In genomic region chr3:97521946-97522731, GRCm38 (mm10) we compare ENCODE assay signal across 10 mouse cellular contexts.
DNase-seq lines count a peak whose midpoint lies in the region; ATAC-seq and TF ChIP-seq lines count a peak whose summit lies in the region.
"Had no signal": no experiment of that assay in that cellular context is flagged by ENCODE, and none has a peak within 500 bp of the region (broad histone marks: within the 10 kb centered on the region; RNA-seq: fewer than 3 reads in every experiment).

No protein-coding gene starts in this region.

- peak; percentile 87 for ATAC-seq in forebrain, embryonic 16.5 days
- ATAC-seq in midbrain, embryonic 14.5 days (ENCODE audit: low FRiP score, low TSS enrichment), result peak; percentile 71
- no peak for ATAC-seq in intestine, embryonic 16.5 days

- H3K36me3 ChIP-seq in forebrain, embryonic 16.5 days (ENCODE audit: control insufficient read depth, insufficient read depth), result no peaks in the 10 kb centered on the region
- H3K36me3 ChIP-seq in midbrain, embryonic 14.5 days (ENCODE audit: control insufficient read depth, insufficient read depth, low read length), result no peaks in the 10 kb centered on the region
- no peaks in the 10 kb centered on the region for H3K36me3 ChIP-seq in intestine, embryonic 16.5 days (ENCODE audit: control insufficient read depth, insufficient read depth, low read length)

- H3K9ac ChIP-seq in forebrain, embryonic 16.5 days (replicated peaks; ENCODE audit: low read depth, low read length), result no peak overlapping the region
- H3K9ac ChIP-seq in midbrain, embryonic 14.5 days (replicated peaks; ENCODE audit: low read length), result no peak overlapping the region; the same call in 1 of the 2 replicates
- H3K9ac ChIP-seq in intestine, embryonic 16.5 days (ENCODE audit: low read depth, low read length), result no peak overlapping the region

- TF ChIP-seq CTCF in brain, embryonic 14.5 days (IDR thresholded peaks at IDR 0.05; ENCODE audit: borderline replicate concordance, extremely low read depth, insufficient read depth, insufficient read length), result no peak

- H3K27ac ChIP-seq in forebrain, embryonic 16.5 days (ENCODE audit: low read length), result peak overlapping the region; percentile 69
- peak overlapping the region; percentile 75 for H3K27ac ChIP-seq in midbrain, embryonic 14.5 days (replicated peaks; ENCODE audit: low read depth, low read length)
- no peak overlapping the region for H3K27ac ChIP-seq in intestine, embryonic 16.5 days (ENCODE audit: low read length)

- H3K9me3 ChIP-seq in forebrain, embryonic 16.5 days (ENCODE audit: control insufficient read depth, low read length), result 0 out of 2 replicates have a peak, but pooled peaks cover 2% of the 10 kb centered on the region
- no peaks in the 10 kb centered on the region; the same call in 1 of the 2 replicates for H3K9me3 ChIP-seq in midbrain, embryonic 14.5 days (ENCODE audit: control insufficient read depth, low read length)
- no peaks in the 10 kb centered on the region; the same call in 1 of the 2 replicates for H3K9me3 ChIP-seq in intestine, embryonic 16.5 days (ENCODE audit: control insufficient read depth, low read length)

- H3K27me3 ChIP-seq in forebrain, embryonic 16.5 days (replicated peaks; ENCODE audit: control insufficient read depth, insufficient read depth, low read length), result no peaks in the 10 kb centered on the region
- H3K27me3 ChIP-seq in midbrain, embryonic 14.5 days (ENCODE audit: control insufficient read depth, insufficient read depth, low read length), result no peaks in the 10 kb centered on the region
- no peaks in the 10 kb centered on the region for H3K27me3 ChIP-seq in intestine, embryonic 16.5 days (replicated peaks; ENCODE audit: control insufficient read depth, insufficient read depth, low read length)

- H3K4me3 ChIP-seq in forebrain, embryonic 16.5 days (replicated peaks; ENCODE audit: low read length), result no peak overlapping the region
- no peak overlapping the region for H3K4me3 ChIP-seq in midbrain, embryonic 14.5 days (replicated peaks; ENCODE audit: low read depth, low read length)
- no peak overlapping the region for H3K4me3 ChIP-seq in intestine, embryonic 16.5 days (ENCODE audit: low read length)

- peak; percentile 91 for DNase-seq in brain, embryonic 14.5 days (ENCODE audit: low read depth)
- DNase-seq in layer of hippocampus, adult 9-10 months (ENCODE audit: low spot score), result peak; percentile 62
- DNase-seq in midbrain, embryonic 14.5 days, result peak; percentile 92
- no peak for DNase-seq in urinary bladder, postnatal 10 days (ENCODE audit: low spot score)
- DNase-seq in lung, postnatal 10 days, result no peak
- no peak for DNase-seq in cerebellum, adult 8-10 months
- DNase-seq: adrenal gland, postnatal 36 days; kidney, adult 11 months had no signal

- peaks cover 22% of the 10 kb centered on the region for H3K4me1 ChIP-seq in forebrain, embryonic 16.5 days (replicated peaks; ENCODE audit: control insufficient read depth, insufficient read depth, low read length)
- H3K4me1 ChIP-seq in midbrain, embryonic 14.5 days (ENCODE audit: control insufficient read depth, insufficient read depth, low read length), result peaks cover 23% of the 10 kb centered on the region
- H3K4me1 ChIP-seq in intestine, embryonic 16.5 days (ENCODE audit: control insufficient read depth, insufficient read depth, low read length), result no peaks in the 10 kb centered on the region

- H3K4me2 ChIP-seq in forebrain, embryonic 16.5 days (ENCODE audit: low read length), result peak overlapping the region; percentile 17
- peak overlapping the region; percentile 27 for H3K4me2 ChIP-seq in midbrain, embryonic 14.5 days (ENCODE audit: low read length)
- no peak overlapping the region for H3K4me2 ChIP-seq in intestine, embryonic 16.5 days (ENCODE audit: low read depth, low read length)

- WGBS in forebrain, embryonic 16.5 days, result 56% methylated on average over 13 of the region's 13 CpGs
- WGBS in midbrain, embryonic 14.5 days, result 53% methylated on average over 13 of the region's 13 CpGs
- WGBS in intestine, embryonic 16.5 days, result 64% methylated on average over 13 of the region's 13 CpGs

- TF ChIP-seq POLR2A in brain, embryonic 14.5 days (IDR thresholded peaks at IDR 0.05; ENCODE audit: borderline replicate concordance, extremely low read depth, insufficient read depth, insufficient read length, poor library complexity, severe bottlenecking), result no peak

Comparison
In these comparisons a context has a peak if more than half of its experiments do, and no peak if none do; other contexts are left out.
1. DNase-seq: peak in brain, embryonic 14.5 days (single experiment), layer of hippocampus, adult 9-10 months (single experiment) and midbrain, embryonic 14.5 days (single experiment); none in urinary bladder, postnatal 10 days (single experiment), lung, postnatal 10 days (single experiment) and cerebellum, adult 8-10 months (single experiment).